Mouse (Mus musculus): Measurements from ENCODE around the gene Smad5. TPM values are rescaled to one million over a fixed set of nuclear protein-coding genes. Genes with fewer than 3 reads are reported as not detected.

Smad5 gene
- total and polyA plus RNA-seq, 3 experiments = 8.0 to 11.3 TPM; not detected in 1

GRCm38 (mm10) chr13:56703222-56703870 is 536 bp downstream of the Smad5 start (continued):
- TF ChIP-seq NRF1 (IDR thresholded peaks at IDR 0.05; ENCODE audit: insufficient read depth, low read depth, low read length, poor library complexity, severe bottlenecking) = peak; percentile 72
- no peak for TF ChIP-seq CHD2 (IDR thresholded peaks at IDR 0.05; ENCODE audit: low read length)
- no peak for TF ChIP-seq NELFE (IDR thresholded peaks at IDR 0.05; ENCODE audit: low read depth, low read length)
- TF ChIP-seq TBP (IDR thresholded peaks at IDR 0.05; ENCODE audit: low read depth, low read length) = no peak
- TF ChIP-seq ZNF384 (IDR thresholded peaks at IDR 0.05; ENCODE audit: low read depth, low read length) = no peak

- peak overlapping the region; percentile 81 for H3K9ac ChIP-seq (ENCODE audit: control insufficient read depth, low read depth, low read length, poor library complexity, severe bottlenecking)
- no peak for DNase-seq (ENCODE audit: low read depth, low spot score)
- peaks cover 0 to 14% of the 10 kb centered on the region in 2 experiments; a peak in 1 of 4 replicates for H3K4me1 ChIP-seq (ENCODE audit: control insufficient read depth in 1 of 2, insufficient read depth in 2 of 2, low read length in 2 of 2)
- peaks cover 0 to 10% of the 10 kb centered on the region in 2 experiments; a peak in 3 of 4 replicates for H3K36me3 ChIP-seq (ENCODE audit: control insufficient read depth in 1 of 2, insufficient read depth in 2 of 2, low read length in 2 of 2)
- peak overlapping the region; percentile 55 to 78 for H3K4me3 ChIP-seq (ENCODE audit: control insufficient read depth in 1 of 2, insufficient read depth in 1 of 2, low read depth in 2 of 2, low read length in 2 of 2)
- H3K9me3 ChIP-seq (replicated peaks; ENCODE audit: insufficient read depth, low read length) = no peaks in the 10 kb centered on the region
- peak overlapping the region; percentile 93 for H3K27ac ChIP-seq (ENCODE audit: control insufficient read depth, low read depth, low read length)
- peaks cover 21% of the 10 kb centered on the region for H3K79me2 ChIP-seq (ENCODE audit: control insufficient read depth, insufficient read depth, low read length, poor library complexity)
- no peaks in the 10 kb centered on the region for H3K27me3 ChIP-seq (ENCODE audit: control insufficient read depth in 1 of 2, insufficient read depth in 2 of 2, low read length in 2 of 2)
- no peak for TF ChIP-seq MYC (IDR thresholded peaks at IDR 0.05; ENCODE audit: low read depth, low read length)
- TF ChIP-seq KAT2A (conservative IDR thresholded peaks at IDR 0.05; ENCODE audit: low read depth, low read length) = no peak
- TF ChIP-seq RAD21 (IDR thresholded peaks at IDR 0.05; ENCODE audit: low read depth, low read length) = no peak
- TF ChIP-seq UBTF (IDR thresholded peaks at IDR 0.05; ENCODE audit: borderline replicate concordance, insufficient read depth, low read depth, low read length) = no peak; the same call in 1 of the 2 replicates
- TF ChIP-seq JUND (IDR thresholded peaks at IDR 0.05; ENCODE audit: low read depth, low read length) = no peak
- TF ChIP-seq NELFE (IDR thresholded peaks at IDR 0.05; ENCODE audit: low read depth, low read length) = no peak
- TF ChIP-seq TAL1 (IDR thresholded peaks at IDR 0.05; ENCODE audit: low read length) = peak; percentile 3; the same call in 1 of the 2 replicates
- TF ChIP-seq ZNF384 (IDR thresholded peaks at IDR 0.05; ENCODE audit: low read depth, low read length) = no peak
- no peak for TF ChIP-seq NRF1 (IDR thresholded peaks at IDR 0.05; ENCODE audit: insufficient read depth, low read depth, low read length, poor library complexity, severe bottlenecking)
- TF ChIP-seq ZKSCAN1 (IDR thresholded peaks at IDR 0.05; ENCODE audit: low read depth, low read length) = no peak
- peak; percentile 91 for TF ChIP-seq ETS1 (IDR thresholded peaks at IDR 0.05; ENCODE audit: low read depth, low read length)
- TF ChIP-seq MEF2A (IDR thresholded peaks at IDR 0.05; ENCODE audit: extremely low read depth, insufficient replicate concordance, low read depth, low read length, poor library complexity, severe bottlenecking) = no peak
- TF ChIP-seq CHD2 (IDR thresholded peaks at IDR 0.05; ENCODE audit: low read length) = no peak
- TF ChIP-seq HCFC1 (IDR thresholded peaks at IDR 0.05; ENCODE audit: low read depth, low read length) = no peak
- peak; percentile 75 for TF ChIP-seq TCF12 (IDR thresholded peaks at IDR 0.05; ENCODE audit: low read depth, low read length)
- no peak for TF ChIP-seq USF2 (IDR thresholded peaks at IDR 0.05; ENCODE audit: borderline replicate concordance in 1 of 2, insufficient read depth in 1 of 2, low read depth in 1 of 2, low read length in 2 of 2)
- no peak for TF ChIP-seq MAFK (IDR thresholded peaks at IDR 0.05; ENCODE audit: borderline replicate concordance, low read depth, low read length)
- peak; percentile 58 to 79 for TF ChIP-seq EP300 (IDR thresholded peaks at IDR 0.05; ENCODE audit: low read depth in 1 of 2, low read length in 2 of 2)
- TF ChIP-seq BHLHE40 (IDR thresholded peaks at IDR 0.05; ENCODE audit: borderline replicate concordance, low read depth, low read length) = 0 out of 2 replicates have a peak, but pooled peaks have one; percentile 15
- TF ChIP-seq SMC3 (IDR thresholded peaks at IDR 0.05; ENCODE audit: low read depth, low read length) = no peak
- TF ChIP-seq MXI1 (IDR thresholded peaks at IDR 0.05; ENCODE audit: low read depth, low read length) = peak; percentile 73
- TF ChIP-seq ELF1 (IDR thresholded peaks at IDR 0.05; ENCODE audit: low read depth, low read length) = no peak
- TF ChIP-seq TBP (IDR thresholded peaks at IDR 0.05; ENCODE audit: low read depth, low read length) = no peak
- no peak for TF ChIP-seq MYB (IDR thresholded peaks at IDR 0.05; ENCODE audit: low read depth, low read length)
- TF ChIP-seq GABPA (IDR thresholded peaks at IDR 0.05; ENCODE audit: low read depth, low read length) = no peak
- no peak for TF ChIP-seq CHD1 (IDR thresholded peaks at IDR 0.05; ENCODE audit: low read depth, low read length)
- TF ChIP-seq MAZ (IDR thresholded peaks at IDR 0.05; ENCODE audit: low read depth, low read length) = peak; percentile 61; the same call in 1 of the 2 replicates
- no peak for TF ChIP-seq POLR2AphosphoS2 (IDR thresholded peaks at IDR 0.05; ENCODE audit: low read length)
- TF ChIP-seq SIN3A (IDR thresholded peaks at IDR 0.05; ENCODE audit: low read length) = peak; percentile 94
- no peak for TF ChIP-seq USF1 (IDR thresholded peaks at IDR 0.05; ENCODE audit: low read depth, low read length)
- TF ChIP-seq POLR2AphosphoS5 (IDR thresholded peaks at IDR 0.05; ENCODE audit: borderline replicate concordance, low read depth, low read length) = no peak
- no peak for TF ChIP-seq ZC3H11A (IDR thresholded peaks at IDR 0.05; ENCODE audit: low read depth, low read length)
Observed at GRCm38 (mm10) chr13:56703871-56704321, 1.1 kb downstream of the Smad5 start.

Measured in MEL (cell line).